Mouse (Mus musculus) embryonic facial prominence, embryonic 14.5 days (tissue): ENCODE measurements around the gene Ccdc152. TPM values are rescaled to one million over a fixed set of nuclear protein-coding genes. Genes with fewer than 3 reads are reported as not detected.

Experiments used
- ATAC-seq: fragments of 200-750 bp; cut with Nextera tagmentation; 2 replicates; pipeline ENCODE4 v1.8.0; 2017; ENCODE audit warnings: low read depth, moderate number of reproducible peaks, moderate TSS enrichment
- DNase-seq: peaks from one replicate; pipeline ENCODE4 v3.0.0-alpha.2; 2015; ENCODE audit warnings: low spot score
- H3K27ac ChIP-seq: fragments of 300-500 bp; sonication (generic); replicated peaks from 2 replicates; pipeline ENCODE4 v1.5.1; 2014; ENCODE audit warnings: low read depth, mild to moderate bottlenecking, low read length, moderate library complexity
- H3K27me3 ChIP-seq: fragments of 300-500 bp; sonication (generic); replicated peaks from 2 replicates; pipeline ENCODE4 v1.6.1; 2014; ENCODE audit warnings: low read length; ENCODE audit not compliant: control insufficient read depth, insufficient read depth
- H3K36me3 ChIP-seq: fragments of 300-500 bp; sonication (generic); 2 replicates; pipeline ENCODE4 v1.6.1; 2014; ENCODE audit warnings: low read length, mixed read lengths; ENCODE audit not compliant: control insufficient read depth, insufficient read depth
- H3K4me1 ChIP-seq: fragments of 300-500 bp; sonication (generic); 2 replicates; pipeline ENCODE4 v1.6.1; 2014; ENCODE audit warnings: antibody characterized with exemption, low read length; ENCODE audit not compliant: control insufficient read depth, insufficient read depth
- H3K4me2 ChIP-seq: fragments of 300-500 bp; sonication (generic); 2 replicates; pipeline ENCODE4 v1.6.1; 2014; ENCODE audit warnings: low read depth, mild to moderate bottlenecking, low read length, moderate library complexity, mixed read lengths
- H3K4me3 ChIP-seq: fragments of 300-500 bp; sonication (generic); 2 replicates; pipeline ENCODE4 v1.5.1; 2014; ENCODE audit warnings: low read depth, mild to moderate bottlenecking, low read length
- H3K9ac ChIP-seq: fragments of 300-500 bp; sonication (generic); 2 replicates; pipeline ENCODE4 v1.6.1; 2014; ENCODE audit warnings: low read depth, mild to moderate bottlenecking, low read length, moderate library complexity, mixed read lengths
- H3K9me3 ChIP-seq: fragments of 300-500 bp; sonication (generic); 2 replicates; pipeline ENCODE4 v1.6.1; 2016; ENCODE audit warnings: low read length; ENCODE audit not compliant: control insufficient read depth
- WGBS: fragments of 180-500 bp; shearing (Covaris S2); extraction: QIAGEN DNeasy Blood & Tissue Kit; methylation state at CpG from one replicate; pipeline ENCODE4 v1.1.7; 2014; 5-methylcytosine and 5-hydroxymethylcytosine counted together
- polyA plus RNA-seq: library from polyadenylated mRNA; unstranded; fragments of >200 nt; fragmentation: Nextera tagmentation; extraction: Ambion mirVana; gene quantifications from 2 replicates; pipeline ENCODE4 v1.2.1, GENCODE M21; 2014

Ccdc152 gene
- polyA plus RNA-seq: 0.31 and 0.43 TPM in 2 replicates

DNA sequence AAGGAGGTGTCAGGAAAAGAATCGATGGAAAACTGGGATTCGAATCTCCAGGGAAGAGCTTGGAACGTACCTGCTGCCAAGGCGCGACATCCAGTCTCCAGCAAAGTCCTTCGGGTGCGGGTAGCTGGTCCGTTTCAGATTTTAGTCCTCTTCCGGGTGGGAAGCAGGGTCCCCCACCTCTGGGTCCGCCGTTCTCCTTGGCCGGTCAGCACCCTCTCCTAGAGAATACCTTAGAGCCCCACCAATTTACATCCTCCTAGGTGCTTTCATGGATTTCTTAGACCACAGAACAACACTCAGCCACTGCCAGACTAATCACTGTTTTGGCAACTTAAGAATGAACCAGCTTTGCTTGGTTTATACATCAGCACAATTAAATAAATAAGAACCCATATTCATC is at the start of gene Ccdc152:
Ccdc152 (minus strand) TSS at position 101 of the 400 bp plus-strand sequence.
- Histone ChIP-seq H3K27ac (no peak within 1 kb of the TSS), H3K27me3 (no peaks in the 10 kb centered on the region), H3K36me3 (no peaks in the 10 kb centered on the region), H3K4me1 (no peaks in the 10 kb centered on the region), H3K4me3 (no peak within 1 kb of the TSS), H3K9ac (no peak within 1 kb of the TSS), H3K9me3 (no peaks in the 10 kb centered on the region), H3K4me2 (no peak within 1 kb of the TSS)
- DNase-seq (no peak), ATAC-seq (no peak)
- 90% methylated on average over 12 of the region's 12 CpGs for WGBS

DNA sequence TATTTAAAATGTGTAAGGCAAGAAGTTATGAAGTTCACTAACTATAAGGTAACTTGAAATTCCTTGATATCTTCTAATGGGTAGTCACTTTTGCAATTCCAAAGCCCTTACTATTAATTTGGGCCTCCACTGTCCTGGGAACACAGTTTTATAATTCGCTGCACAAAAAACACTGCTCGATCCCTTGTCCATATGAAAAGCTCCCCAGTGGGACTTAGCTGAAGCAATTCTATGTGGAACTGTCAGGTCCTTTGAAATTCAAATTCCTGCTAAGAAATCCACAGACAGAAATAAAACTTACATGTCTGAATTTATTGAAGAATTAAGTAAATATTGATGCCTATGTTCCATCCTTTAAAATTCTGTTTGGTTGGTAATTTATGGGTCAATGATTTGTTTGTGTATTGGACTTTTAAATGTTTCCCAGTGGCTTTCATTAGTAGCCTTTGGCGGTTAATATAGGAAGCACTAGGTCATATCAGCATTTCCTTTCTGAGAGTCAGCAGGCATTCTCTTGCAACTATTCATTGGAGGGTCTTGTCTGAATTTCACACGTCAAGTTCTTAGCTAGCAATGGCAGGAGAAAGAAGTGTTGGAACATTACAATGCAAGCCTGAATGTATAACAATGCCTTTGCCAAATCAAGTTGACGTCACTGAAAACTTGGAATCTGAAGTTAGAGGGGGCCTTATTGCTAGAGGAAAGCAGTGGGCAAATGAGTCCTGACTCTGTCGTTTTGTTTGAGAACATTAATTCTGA is 46.2 kb upstream of the Ccdc152 start:
- no peak overlapping the region for H3K27ac ChIP-seq
- no peaks in the 10 kb centered on the region for H3K27me3 ChIP-seq
- no peak overlapping the region for H3K9ac ChIP-seq
- no peak overlapping the region for H3K4me2 ChIP-seq
- H3K36me3 ChIP-seq: no peaks in the 10 kb centered on the region
- 71% methylated on average over 6 of the region's 6 CpGs for WGBS
- no peaks in the 10 kb centered on the region for H3K4me1 ChIP-seq
- H3K4me3 ChIP-seq: no peak overlapping the region
- ATAC-seq (no peak), DNase-seq (no peak)
- H3K9me3 ChIP-seq: no peaks in the 10 kb centered on the region

DNA sequence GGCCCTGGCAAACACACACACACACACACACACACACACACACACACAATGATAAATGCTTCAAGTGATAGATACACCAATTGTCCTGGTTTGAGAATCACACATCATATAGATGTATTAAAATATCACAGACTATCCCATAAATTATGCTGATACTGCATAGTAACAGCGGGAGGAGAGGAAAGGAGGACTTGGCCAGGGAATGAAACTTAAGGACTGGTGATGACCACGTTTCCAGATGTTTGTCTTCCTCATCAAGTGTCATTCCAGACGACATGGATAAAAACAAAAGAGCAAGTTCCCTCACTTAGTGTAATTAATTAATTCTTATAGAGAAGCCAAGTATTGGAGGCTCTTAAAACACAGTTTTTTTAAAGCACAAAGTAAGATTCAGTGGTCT is 43.4 kb upstream of the Ccdc152 start:
- no peaks in the 10 kb centered on the region for H3K27me3 ChIP-seq
- H3K9me3 ChIP-seq: no peaks in the 10 kb centered on the region
- DNase-seq (no peak), ATAC-seq (no peak)
- no peak overlapping the region for H3K4me3 ChIP-seq
- no peak overlapping the region for H3K4me2 ChIP-seq
- WGBS: 73% methylated on average over 3 of the region's 3 CpGs
- H3K9ac ChIP-seq: no peak overlapping the region
- no peaks in the 10 kb centered on the region for H3K36me3 ChIP-seq
- no peaks in the 10 kb centered on the region for H3K4me1 ChIP-seq
- no peak overlapping the region for H3K27ac ChIP-seq

DNA sequence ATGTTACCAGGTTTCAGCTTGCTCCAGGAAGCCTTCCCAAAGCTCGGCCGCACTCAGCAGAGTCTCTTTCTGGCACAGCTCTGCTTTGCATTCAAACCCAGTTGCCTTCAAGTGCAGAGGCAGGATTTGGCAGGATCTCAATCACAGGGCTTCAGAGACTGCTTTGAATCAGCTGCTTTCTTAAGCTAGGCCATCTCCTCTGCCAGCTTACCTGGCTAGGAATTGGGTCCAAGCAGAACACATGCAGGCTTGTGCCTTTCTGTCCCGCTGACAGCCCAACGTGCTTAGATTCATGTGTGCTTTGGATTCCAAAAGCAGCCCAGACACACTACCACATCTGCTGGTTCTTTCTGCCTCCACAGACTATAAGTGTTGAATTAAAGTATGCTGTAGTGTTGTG is 41.2 kb upstream of the Ccdc152 start:
- Histone ChIP-seq H3K4me1 (no peaks in the 10 kb centered on the region), H3K27me3 (no peaks in the 10 kb centered on the region), H3K9ac (no peak overlapping the region), H3K27ac (no peak overlapping the region), H3K4me2 (no peak overlapping the region), H3K4me3 (no peak overlapping the region), H3K9me3 (no peaks in the 10 kb centered on the region), H3K36me3 (peaks cover 10% of the 10 kb centered on the region; the same call in 1 of the 2 replicates)
- 72% methylated on average over 4 of the region's 4 CpGs for WGBS
- no peak for ATAC-seq
- peak; percentile 38 for DNase-seq

DNA sequence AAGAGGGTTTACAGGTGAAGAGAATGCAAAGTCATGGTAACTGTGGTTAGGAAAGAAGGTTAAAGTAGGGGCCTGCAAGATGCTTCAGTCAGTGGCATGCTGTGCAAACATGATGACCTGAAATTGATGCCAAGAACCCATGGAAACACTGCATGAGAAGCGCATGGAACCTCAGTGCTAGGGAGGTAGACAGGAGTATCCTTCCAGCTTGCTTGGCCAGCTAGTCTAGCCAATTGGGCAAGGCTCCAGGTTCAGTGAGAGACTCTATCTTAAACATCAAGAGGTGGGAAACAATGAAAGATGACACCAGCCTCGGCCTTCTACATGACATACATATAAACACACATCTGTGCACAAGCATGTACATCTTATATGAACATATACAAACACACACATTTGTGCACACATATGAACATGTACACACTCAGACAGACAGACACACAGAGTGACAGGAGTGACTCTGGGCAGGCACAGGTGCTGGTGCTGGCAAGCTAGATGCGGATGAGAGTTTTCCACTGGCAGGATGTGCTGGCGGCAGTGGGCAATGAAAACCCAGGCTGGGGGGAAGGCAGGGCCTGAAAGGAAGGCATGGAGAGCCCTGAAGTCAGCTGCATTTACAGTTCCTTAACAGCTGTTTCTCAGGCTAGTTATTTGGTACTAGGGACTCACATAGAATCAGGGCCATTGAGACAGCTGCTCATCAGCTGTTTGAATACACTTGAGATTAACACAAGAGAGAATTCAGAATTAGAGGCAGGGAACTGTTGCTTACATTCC is 38.7 kb upstream of the Ccdc152 start:
- Histone ChIP-seq H3K4me3 (no peak overlapping the region), H3K27me3 (no peaks in the 10 kb centered on the region), H3K4me1 (no peaks in the 10 kb centered on the region), H3K9me3 (0 out of 2 replicates have a peak, but pooled peaks cover 4% of the 10 kb centered on the region), H3K9ac (no peak overlapping the region), H3K4me2 (no peak overlapping the region), H3K36me3 (peaks cover 29% of the 10 kb centered on the region), H3K27ac (no peak overlapping the region)
- ATAC-seq (peak; percentile 55; the same call in 1 of the 2 replicates), DNase-seq (peak; percentile 70)
- WGBS: 76% methylated on average over 4 of the region's 4 CpGs

DNA sequence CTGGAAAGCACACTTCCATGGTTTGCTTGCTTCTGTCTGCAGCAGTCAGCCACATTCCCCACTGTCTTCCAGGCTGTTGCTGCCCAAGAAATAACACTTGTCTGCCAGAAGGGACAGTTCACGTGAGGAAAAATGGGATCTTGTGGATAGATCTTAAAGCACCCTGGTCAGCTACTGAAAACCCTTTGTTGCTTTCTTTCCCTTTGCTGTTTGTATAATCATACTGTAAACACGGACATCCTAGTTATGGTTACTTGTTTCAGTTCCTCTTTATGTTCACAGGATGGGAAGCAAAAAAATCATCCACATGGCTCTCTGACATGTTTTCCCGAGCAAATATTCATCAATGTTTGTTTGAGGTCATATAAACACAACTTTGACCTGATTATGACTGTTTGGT is 36.5 kb upstream of the Ccdc152 start:
- Histone ChIP-seq H3K27ac (no peak overlapping the region), H3K9ac (no peak overlapping the region), H3K4me1 (no peaks in the 10 kb centered on the region), H3K9me3 (0 out of 2 replicates have a peak, but pooled peaks cover 5% of the 10 kb centered on the region), H3K4me3 (no peak overlapping the region), H3K4me2 (no peak overlapping the region), H3K36me3 (peaks cover 36% of the 10 kb centered on the region), H3K27me3 (no peaks in the 10 kb centered on the region)
- WGBS: 81% methylated on average over 3 of the region's 3 CpGs
- ATAC-seq (no peak), DNase-seq (no peak)

DNA sequence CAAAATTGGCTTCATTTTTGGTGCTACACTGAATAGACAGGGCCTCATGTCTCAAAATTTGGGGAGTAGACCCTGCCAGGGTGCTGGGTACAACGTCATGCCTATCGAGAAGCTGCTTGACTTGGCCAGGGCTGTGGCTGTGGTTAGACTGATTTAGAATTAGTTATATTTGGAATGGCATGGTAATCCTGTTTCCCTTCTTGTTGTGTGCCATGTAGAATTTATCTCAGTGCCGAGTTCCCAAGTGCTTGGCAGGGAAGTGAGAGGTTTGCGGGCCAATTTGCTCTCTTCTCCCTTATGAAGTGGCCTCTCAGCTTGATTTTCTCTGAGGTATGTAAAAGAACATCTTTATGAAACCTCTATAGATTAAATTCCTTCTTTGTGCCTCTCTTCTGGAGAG is 29.2 kb upstream of the Ccdc152 start:
- 88% methylated on average over 4 of the region's 4 CpGs for WGBS
- Histone ChIP-seq H3K9me3 (0 out of 2 replicates have a peak, but pooled peaks cover 5% of the 10 kb centered on the region), H3K4me3 (no peak overlapping the region), H3K27ac (no peak overlapping the region), H3K4me2 (no peak overlapping the region), H3K9ac (no peak overlapping the region), H3K27me3 (no peaks in the 10 kb centered on the region), H3K4me1 (no peaks in the 10 kb centered on the region), H3K36me3 (peaks cover 11% of the 10 kb centered on the region)
- ATAC-seq (no peak), DNase-seq (no peak)

DNA sequence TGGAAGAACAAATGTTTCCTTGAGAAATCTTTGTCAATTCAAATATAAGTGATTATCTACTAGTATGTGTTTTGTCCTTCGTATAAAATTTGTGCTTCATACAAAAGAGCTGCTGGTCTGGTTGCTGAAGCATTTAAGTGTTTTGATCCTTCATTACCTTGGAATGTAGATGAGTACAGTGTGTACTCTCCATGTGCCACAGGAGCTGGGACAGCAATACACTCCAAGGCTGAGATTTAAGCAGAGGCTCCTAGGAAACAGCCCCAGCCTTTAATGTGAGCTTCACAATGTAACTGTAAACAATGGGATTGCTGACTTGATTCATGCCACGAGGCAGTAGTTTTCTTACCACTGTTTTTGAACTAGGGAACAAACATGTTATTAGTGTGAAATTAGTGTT is 28.5 kb upstream of the Ccdc152 start:
- ATAC-seq (no peak), DNase-seq (no peak)
- Histone ChIP-seq H3K4me2 (no peak overlapping the region), H3K4me1 (no peaks in the 10 kb centered on the region), H3K9me3 (no peaks in the 10 kb centered on the region), H3K4me3 (no peak overlapping the region), H3K27me3 (no peaks in the 10 kb centered on the region), H3K27ac (no peak overlapping the region), H3K9ac (no peak overlapping the region), H3K36me3 (0 out of 2 replicates have a peak, but pooled peaks cover 6% of the 10 kb centered on the region)
- WGBS: 74% methylated on average over 2 of the region's 2 CpGs
